Mouse (Mus musculus) left cerebral cortex, postnatal 36 days (tissue): ENCODE results near the gene Megf8. TPM values are rescaled to one million over a fixed set of nuclear protein-coding genes. Genes with fewer than 3 reads are reported as not detected.

Source experiments
- DNase-seq, 2 experiments: peaks; one replicate each; pipeline ENCODE4 v3.0.0; 2021 to 2022; ENCODE audit warnings: low spot score in 2 of 2, mixed read lengths in 1 of 2
- intact Hi-C: fragments of 180-260 bp; cut with DNase I; formaldehyde crosslinking; loops from one replicate; pipeline ENCODE4 v1.15.1; 2025
- total RNA-seq, 2 experiments: library from RNA; stranded (reverse); gene quantifications; 2 replicates each; pipeline ENCODE4 v1.2.3; 2021

Megf8 gene
- total RNA-seq, 2 experiments from 2014 or later = 108 to 110 TPM

GRCm38 (mm10) chr7:25278341-25279075 lies 38.5 kb upstream of the Megf8 start:
- peak; percentile 88 to 90 for DNase-seq
- intact Hi-C loops = loop anchor here (1.0 to 2.0 kb wide), 4 partner anchors 30 to 100 kb away; partner anchors contain the start of genes Megf8 and Pou2f2

GRCm38 (mm10) chr7:25279076-25279860 lies 37.7 kb upstream of the Megf8 start:
- DNase-seq = peak; percentile 71 to 92
- intact Hi-C loops = loop anchor here (1.0 to 2.0 kb wide), 3 partner anchors 31 to 100 kb away; partner anchors contain the start of genes Megf8 and Pou2f2

GRCm38 (mm10) chr7:25279861-25280791 lies 36.8 kb upstream of the Megf8 start:
- DNase-seq = peak in 1 of 2 experiments; percentile 45
- intact Hi-C loops = loop anchor here (1.0 to 2.0 kb wide), 3 partner anchors 32 to 101 kb away; partner anchors contain the start of genes Megf8 and Pou2f2

- no peak for DNase-seq
- intact Hi-C loops = no loop called here
These were observed 35.7 kb upstream of the Megf8 start for GRCm38 (mm10) chr7:25281166-25281733.

GRCm38 (mm10) chr7:25281734-25282601 lies 35.0 kb upstream of the Megf8 start:
- peak; percentile 94 to 97 for DNase-seq
- intact Hi-C loops = loop anchor here (2.0 kb wide), 1 partner anchor 15 kb away; the partner anchor contains the start of gene Pafah1b3

- peak in 1 of 2 experiments; percentile 53 for DNase-seq
- intact Hi-C loops = loop anchor here (2.0 kb wide), 1 partner anchor 14 kb away; the partner anchor contains the start of gene Pafah1b3
These were observed 34.2 kb upstream of the Megf8 start for GRCm38 (mm10) chr7:25282731-25283211.

GRCm38 (mm10) chr7:25283637-25284036 lies 33.3 kb upstream of the Megf8 start:
- intact Hi-C loops = loop anchor here (2.0 kb wide), 1 partner anchor 13 kb away; the partner anchor contains the start of gene Pafah1b3

GRCm38 (mm10) chr7:25284171-25284570 lies 32.8 kb upstream of the Megf8 start:
- intact Hi-C loops = no loop called here
- no peak for DNase-seq

More at GRCm38 (mm10) chr7:25283637-25284036, 33.3 kb upstream of the Megf8 start:
- no peak for DNase-seq

GRCm38 (mm10) chr7:25284766-25285165 lies 32.2 kb upstream of the Megf8 start:
- intact Hi-C loops = no loop called here

GRCm38 (mm10) chr7:25285511-25286238 lies 31.3 kb upstream of the Megf8 start:
- intact Hi-C loops = no loop called here
- DNase-seq = no peak

More at GRCm38 (mm10) chr7:25284766-25285165, 32.2 kb upstream of the Megf8 start:
- DNase-seq = no peak

- intact Hi-C loops = no loop called here
These were observed 30.0 kb upstream of the Megf8 start for GRCm38 (mm10) chr7:25286989-25287388.

GRCm38 (mm10) chr7:25288011-25288410 lies 29.0 kb upstream of the Megf8 start:
- intact Hi-C loops = no loop called here
- DNase-seq = no peak

More at GRCm38 (mm10) chr7:25286989-25287388, 30.0 kb upstream of the Megf8 start:
- no peak for DNase-seq

- intact Hi-C loops = no loop called here
- no peak for DNase-seq
These were observed 28.2 kb upstream of the Megf8 start for GRCm38 (mm10) chr7:25288721-25289120.

- intact Hi-C loops = no loop called here
- DNase-seq = no peak
These were observed 27.0 kb upstream of the Megf8 start for GRCm38 (mm10) chr7:25289925-25290324.

GRCm38 (mm10) chr7:25290463-25290862 lies 26.5 kb upstream of the Megf8 start:
- intact Hi-C loops = no loop called here
- no peak for DNase-seq

GRCm38 (mm10) chr7:25290911-25291310 lies 26.1 kb upstream of the Megf8 start:
- intact Hi-C loops = no loop called here
- no peak for DNase-seq

- intact Hi-C loops = no loop called here
- DNase-seq = no peak
These were observed 24.9 kb upstream of the Megf8 start for GRCm38 (mm10) chr7:25292107-25292506.
